Mouse (Mus musculus): Measurements from ENCODE around the gene Slit3.

DNA sequence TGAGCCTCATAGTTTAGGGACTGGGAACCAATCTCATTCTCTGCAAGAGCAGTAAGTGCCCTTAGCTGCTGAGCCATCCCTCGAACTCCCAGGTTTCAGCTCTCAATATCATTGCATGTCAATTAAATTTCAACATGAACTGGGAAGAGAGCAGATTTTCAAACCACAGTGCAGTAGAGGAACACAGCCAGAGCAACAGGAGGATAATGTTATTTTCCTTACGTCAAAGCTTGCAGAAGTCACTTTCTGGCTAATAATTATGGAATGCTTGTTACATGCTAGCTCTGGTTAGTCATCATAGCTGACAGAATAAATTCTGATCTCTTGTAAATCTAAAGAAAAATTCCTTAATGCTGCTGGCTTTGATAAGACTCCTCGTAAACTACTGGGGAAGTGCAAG is 210.5 kb downstream of the Slit3 start:
- TF ChIP-seq POLR2AphosphoS5 (IDR thresholded peaks at IDR 0.05; ENCODE audit: insufficient replicate concordance, low read depth, low read length): no peak
- no peak for TF ChIP-seq CTCF (IDR thresholded peaks at IDR 0.05; ENCODE audit: low read depth, low read length)
- no peak for TF ChIP-seq GATA1 (IDR thresholded peaks at IDR 0.05; ENCODE audit: borderline replicate concordance, low read length)
- TF ChIP-seq TAL1 (conservative IDR thresholded peaks at IDR 0.05; ENCODE audit: low read depth, low read length): no peak
- no peak for TF ChIP-seq GATA2 (IDR thresholded peaks at IDR 0.05; ENCODE audit: borderline replicate concordance, low read depth, low read length)

Data from G1E (cell line).